Mouse (Mus musculus): Measurements from ENCODE around the gene Plcb3. TPM values are rescaled to one million over a fixed set of nuclear protein-coding genes. Genes with fewer than 3 reads are reported as not detected.

Gene Plcb3
- total RNA-seq, 4 experiments from 2014 or later, result 7.0 to 10.9 (median 9.4) TPM

- DNase-seq (ENCODE audit: low spot score in 2 of 2), result no peak
These were observed 35.6 kb downstream of the Plcb3 start for GRCm38 (mm10) chr19:6940396-6941351.

DNA sequence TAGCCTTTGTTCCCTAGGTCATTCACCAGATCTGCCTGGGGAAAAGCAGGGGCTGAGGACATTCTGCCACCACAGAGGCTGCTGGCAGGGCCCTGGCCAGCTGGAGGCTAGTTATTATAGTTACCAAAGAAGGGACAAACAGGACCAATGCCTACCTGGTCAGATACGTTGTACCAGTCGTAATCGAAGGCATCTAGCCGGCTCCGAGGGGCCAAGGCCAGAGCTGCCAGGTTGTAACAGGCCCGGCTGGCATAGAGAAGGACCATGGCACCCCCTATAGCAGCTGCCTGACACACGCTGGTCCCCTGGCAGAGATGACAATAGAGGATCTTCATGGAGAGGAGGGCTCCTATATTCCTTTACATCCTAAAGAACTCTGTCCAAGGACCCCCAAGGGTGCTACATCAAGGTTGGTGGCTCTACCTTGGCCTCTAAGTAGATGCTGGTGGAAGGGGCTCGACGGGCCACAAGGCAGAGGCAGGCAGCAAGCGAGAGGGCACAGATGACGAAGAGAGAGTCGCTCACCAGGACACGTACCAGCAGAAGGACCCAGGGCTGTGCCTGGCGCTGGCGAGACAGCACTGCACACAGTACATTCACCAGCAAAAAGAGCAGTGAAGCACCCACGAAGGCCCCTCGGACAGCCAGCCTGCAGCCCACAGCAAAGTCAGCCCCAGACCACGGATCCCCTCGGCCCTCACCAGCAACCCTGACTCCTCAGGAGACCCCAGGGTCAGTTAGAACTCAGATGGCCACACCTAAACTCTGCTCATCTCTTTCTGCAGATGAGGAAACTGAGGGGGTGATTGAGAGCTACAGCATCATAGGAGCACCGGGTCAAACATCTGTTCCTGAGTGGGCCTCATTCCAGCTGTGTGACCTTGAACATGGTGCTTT, 36.9 kb downstream of the Plcb3 start:
- DNase-seq (ENCODE audit: low spot score in 2 of 2), result no peak

- DNase-seq (ENCODE audit: low spot score in 2 of 2), result no peak
These were observed 38.5 kb downstream of the Plcb3 start for GRCm38 (mm10) chr19:6937541-6938465.

GRCm38 (mm10) chr19:6936299-6936698, 40.0 kb downstream of the Plcb3 start:
- DNase-seq (ENCODE audit: low spot score in 2 of 2), result no peak

GRCm38 (mm10) chr19:6934195-6934977, 41.9 kb downstream of the Plcb3 start, which contains the start of gene Kcnk4:
TSS of gene Kcnk4 (minus strand) at chr19:6934515.
- no peak for DNase-seq (ENCODE audit: low spot score in 2 of 2)

DNA sequence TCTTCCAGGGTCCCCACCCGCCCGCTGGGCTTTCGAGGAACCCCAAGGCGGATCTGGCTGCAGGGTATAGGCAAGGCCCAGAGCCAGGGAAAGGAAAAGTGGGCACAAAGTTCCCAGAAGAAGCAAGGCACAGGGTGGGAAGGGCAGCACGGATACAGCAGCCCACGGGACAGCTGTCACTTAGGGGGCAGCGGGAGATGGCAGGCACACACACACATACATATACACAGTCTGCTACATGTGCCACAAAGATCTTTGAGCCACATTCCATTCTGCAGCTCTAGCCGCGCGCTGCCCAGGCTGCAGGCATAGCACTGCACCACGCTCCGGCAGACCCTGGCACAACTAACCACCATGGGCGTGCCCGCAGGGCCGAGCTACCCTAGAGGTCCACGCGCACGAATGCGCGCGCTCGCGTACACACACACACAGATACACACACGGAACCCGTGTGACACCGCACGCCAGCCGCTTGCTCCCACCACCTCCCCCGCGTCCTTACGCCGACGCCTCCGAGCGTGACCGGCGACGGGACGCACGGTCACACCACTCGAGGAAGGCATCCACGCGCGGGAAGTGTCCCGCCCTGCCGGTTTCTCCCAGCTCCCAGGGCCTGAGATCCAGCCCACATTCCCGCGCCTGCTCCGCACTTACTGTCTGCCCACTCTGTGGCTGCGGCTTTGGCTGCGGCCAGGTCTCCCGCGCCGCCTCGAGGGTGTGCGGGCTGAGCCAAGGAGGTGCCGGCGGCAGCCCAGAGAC, 42.7 kb downstream of the Plcb3 start:
- no peak for DNase-seq (ENCODE audit: low spot score in 2 of 2)

GRCm38 (mm10) chr19:6933102-6933435, 43.2 kb downstream of the Plcb3 start:
- no peak for DNase-seq (ENCODE audit: low spot score in 2 of 2)

DNA sequence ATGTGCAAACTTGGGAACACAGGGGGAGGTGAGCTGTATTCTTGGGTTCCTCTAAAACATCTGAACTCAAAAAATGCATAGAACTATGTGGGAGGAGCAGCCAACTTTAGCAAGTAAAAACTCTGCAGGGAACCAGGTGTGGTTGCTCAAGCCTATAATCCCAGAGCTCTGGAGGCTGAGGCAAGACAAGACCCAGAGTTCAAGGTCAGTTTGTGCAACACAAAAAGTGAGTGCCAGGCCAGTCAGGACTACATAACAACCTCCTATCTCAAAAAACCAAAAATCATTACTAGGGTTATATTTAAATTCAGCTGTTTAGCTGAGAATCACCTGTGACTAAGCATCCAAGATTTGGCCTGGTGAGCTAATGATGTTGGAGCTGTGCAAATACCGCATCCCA, 44.3 kb downstream of the Plcb3 start:
- no peak for DNase-seq (ENCODE audit: low spot score in 2 of 2)

DNA sequence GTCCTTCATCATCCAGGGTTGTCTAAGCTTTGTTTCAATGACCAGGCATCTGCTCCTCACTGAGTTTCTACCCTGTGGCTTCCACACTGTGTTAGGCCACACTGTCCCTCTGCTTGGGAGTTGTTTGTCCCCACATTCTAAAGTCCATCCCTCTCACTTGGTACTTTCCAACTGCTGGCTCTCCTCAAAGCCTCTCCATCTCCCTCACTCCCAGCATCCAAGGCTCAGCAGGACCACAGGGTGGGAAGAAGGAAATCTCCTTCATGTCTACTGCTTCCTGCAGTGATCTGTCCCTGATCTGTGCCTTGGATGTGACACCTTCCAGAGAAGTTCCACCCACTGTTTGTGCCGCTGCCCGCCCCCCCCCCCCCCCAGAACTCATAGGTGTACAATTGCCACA, 45.3 kb downstream of the Plcb3 start:
- DNase-seq (ENCODE audit: low spot score in 2 of 2), result no peak

GRCm38 (mm10) chr19:6928080-6928479, 48.2 kb downstream of the Plcb3 start:
- DNase-seq (ENCODE audit: low spot score in 2 of 2), result no peak

DNA sequence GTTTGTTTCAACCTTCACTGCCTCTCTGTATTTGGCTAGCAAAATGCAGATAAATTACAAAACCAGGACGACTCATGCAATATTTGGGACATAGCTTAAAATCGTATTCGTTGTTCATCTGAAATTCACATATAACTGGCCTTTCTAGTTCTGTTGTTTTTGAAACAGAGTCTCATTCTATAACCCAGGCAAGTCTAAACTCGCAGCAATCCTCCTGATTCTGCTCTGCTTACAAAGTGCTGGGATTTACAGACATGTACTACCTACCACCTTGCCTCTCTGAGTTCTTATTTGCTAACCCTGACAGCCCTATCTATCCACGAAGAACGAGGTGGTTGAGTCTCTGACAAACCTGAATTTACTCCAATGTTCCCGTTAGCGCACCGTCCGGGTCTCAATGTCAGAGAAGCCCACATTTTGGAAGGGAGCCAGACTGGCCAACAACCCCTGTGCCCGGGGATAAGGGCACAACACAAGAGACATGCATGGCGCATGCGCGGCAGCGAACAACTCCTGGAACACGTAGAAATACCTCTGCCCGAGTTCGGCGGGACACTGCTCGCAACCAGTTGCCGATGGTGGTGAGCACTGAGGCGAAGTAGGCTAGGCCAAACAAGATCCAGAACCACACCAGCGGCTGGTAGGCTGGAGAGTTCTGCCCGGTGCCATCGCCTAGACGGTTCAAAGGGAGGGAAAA, 49.6 kb downstream of the Plcb3 start:
- DNase-seq (ENCODE audit: low spot score in 2 of 2), result no peak

- DNase-seq (ENCODE audit: low spot score in 2 of 2), result no peak
These were observed 50.5 kb downstream of the Plcb3 start for GRCm38 (mm10) chr19:6925611-6926329.

DNA sequence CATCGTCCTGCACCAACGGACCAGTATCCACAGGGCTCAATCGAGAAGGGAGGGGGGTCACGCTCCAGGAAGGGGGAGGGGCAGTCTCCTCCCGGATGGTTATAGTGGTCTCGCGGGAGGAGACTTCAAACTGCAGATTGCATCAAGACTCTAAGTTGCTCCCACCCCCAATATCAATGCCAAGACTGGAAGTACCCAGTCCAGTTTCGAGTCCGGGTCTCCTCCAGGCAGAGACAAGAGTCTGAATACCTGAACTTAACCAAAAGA, 51.0 kb downstream of the Plcb3 start, which contains the start of gene Catsperz:
TSS of gene Catsperz (minus strand) at position 74 of the 267 bp plus-strand sequence.
- no peak for DNase-seq (ENCODE audit: low spot score in 2 of 2)

DNA sequence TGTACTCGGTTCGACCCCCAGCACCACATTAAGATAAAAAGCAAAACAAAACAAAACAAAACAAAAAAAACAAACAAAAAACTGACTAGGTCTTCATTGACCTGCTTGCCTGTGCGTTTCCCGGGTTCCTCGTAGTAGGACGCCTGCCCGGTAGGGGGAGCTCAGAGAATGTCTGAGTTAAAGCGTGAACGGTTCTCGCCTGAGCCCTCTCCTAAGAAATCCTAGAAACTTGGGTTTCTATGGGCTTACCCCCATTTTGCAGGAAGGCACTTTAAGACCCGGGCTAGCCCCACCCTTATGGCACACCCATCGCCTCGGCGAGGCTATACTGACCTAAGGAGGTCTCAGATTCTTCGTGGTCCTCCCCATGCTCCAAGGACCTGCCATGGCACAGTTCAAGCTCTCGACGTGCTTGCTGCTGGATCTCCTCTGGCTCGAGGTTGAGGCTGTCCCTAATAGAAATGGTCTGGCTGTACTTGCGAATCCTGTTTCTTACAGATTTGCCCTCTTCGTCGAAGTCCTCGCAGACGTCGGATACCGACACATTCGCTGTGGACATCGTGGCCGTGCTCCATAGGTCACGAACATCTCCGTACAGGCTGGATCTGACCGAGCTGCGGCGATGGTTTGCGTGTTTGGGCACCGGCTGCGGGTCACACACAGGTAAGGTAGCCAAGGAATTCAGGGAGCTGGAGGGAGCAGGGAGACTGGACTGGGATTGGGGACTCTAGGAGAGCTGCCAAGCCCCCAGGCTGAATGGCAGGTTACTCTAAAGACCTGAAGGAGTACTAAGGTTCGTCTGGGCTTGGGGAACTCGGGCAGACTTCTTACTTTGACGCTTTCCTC, 51.6 kb downstream of the Plcb3 start:
- peak; percentile 70 to 73 for DNase-seq (ENCODE audit: low spot score in 2 of 2)

- no peak for DNase-seq (ENCODE audit: low spot score in 2 of 2)
These were observed 53.2 kb downstream of the Plcb3 start for GRCm38 (mm10) chr19:6922901-6923735.
